Mouse (Mus musculus) kidney, adult 9 months (tissue): Measurements from ENCODE around the gene 6330409D20Rik.

ENCODE experiments used
- DNase-seq: peaks from one replicate; pipeline ENCODE4 v3.0.0; 2022

The 6330409D20Rik gene

DNA sequence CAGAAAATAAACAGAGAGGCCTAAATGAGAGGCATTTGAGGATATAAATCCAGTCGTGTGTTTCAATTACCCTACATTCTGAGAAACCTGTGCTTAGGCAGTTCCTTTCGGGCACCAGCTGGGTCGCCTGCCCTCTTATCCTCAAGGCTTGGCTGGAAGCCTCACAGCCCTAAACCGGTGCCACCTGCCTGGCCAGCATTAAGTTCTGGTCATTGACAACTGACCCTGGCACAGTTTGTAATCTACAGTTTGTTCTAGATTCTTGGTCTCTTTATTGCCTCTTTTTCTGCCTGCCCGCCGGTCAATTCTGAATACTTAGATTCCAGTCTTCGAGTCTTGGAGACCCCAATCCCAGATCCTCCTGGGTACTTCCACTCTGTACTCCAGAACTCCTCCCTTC lies 47.5 kb downstream of the 6330409D20Rik start:
- DNase-seq: peak; percentile 74

DNA sequence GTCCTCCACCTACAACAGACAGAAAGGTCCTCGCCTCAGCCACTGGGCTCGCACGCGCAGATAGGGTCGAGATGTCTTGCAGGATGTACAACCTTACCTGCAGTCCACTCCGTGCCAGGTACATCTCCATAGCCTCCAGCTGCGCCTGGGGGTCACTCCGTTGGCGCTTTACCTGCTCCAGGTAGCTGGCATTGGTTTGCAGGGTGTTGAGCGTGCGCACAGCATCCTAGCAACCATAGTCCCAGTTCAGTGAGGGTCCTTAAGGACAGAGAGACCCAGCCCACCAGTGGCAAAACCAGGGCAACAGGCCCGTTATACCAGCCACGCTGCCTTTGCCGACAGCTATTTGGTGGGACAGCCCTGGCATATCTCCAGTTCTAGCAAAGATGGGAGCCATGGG lies 48.3 kb downstream of the 6330409D20Rik start:
- no peak for DNase-seq

DNA sequence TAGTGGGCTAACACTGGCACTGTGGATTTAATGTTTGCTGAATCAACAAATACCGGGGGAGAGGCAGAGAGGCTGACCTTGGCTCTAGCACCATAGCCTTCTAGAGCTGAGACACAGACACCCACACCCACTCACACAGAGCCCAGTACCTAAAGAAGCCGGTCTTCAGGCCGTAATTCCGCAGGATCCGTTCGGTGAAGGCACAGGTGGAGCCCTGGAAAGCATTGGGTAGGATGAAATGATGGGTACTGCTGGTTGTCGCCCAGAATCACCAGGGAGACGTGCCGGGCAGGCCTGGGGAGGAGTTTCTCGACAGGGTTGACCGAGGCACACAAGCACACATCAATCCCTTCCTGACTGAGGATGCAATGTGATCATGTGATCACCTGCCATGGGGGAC lies 49.8 kb downstream of the 6330409D20Rik start:
- no peak for DNase-seq

DNA sequence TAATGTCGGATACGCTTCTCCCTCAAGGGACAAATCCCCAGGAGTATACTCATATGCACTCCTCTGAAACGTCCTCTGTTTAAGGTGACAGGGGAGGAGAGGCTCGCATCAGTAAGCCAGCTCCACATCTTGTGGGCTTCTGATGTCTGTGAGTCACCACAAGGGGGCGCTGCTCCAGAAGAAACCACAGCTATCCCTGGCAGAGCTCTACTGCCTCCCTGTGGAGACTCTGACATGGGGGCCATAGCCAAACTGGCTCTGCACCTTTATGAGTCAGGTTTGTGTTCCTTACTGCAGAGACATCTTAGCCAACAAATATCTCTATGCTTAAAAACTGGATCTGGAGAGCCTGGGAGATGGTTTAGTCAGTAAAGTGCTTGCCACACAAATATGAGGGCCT lies 51.4 kb downstream of the 6330409D20Rik start:
- DNase-seq: peak; percentile 94

DNA sequence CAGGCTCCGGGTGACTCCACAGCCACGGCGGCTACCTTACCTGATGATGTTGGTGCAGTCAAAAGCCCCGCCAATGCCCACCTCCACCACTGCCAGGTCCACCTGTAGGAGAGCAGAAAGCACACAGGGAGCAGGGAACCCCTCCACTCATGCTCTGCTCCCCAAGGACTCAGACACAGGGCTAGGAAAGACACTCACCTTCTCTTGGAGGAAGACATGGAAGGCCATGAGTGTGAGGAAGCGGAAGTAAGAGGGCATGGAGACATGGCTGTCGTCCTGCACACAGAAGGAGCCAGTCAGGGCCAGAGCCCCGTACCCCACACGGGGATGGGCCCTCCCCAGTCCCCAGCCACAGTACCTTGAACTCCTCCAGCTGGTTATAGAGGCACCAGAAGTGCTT lies 53.3 kb downstream of the 6330409D20Rik start:
- no peak for DNase-seq

DNA sequence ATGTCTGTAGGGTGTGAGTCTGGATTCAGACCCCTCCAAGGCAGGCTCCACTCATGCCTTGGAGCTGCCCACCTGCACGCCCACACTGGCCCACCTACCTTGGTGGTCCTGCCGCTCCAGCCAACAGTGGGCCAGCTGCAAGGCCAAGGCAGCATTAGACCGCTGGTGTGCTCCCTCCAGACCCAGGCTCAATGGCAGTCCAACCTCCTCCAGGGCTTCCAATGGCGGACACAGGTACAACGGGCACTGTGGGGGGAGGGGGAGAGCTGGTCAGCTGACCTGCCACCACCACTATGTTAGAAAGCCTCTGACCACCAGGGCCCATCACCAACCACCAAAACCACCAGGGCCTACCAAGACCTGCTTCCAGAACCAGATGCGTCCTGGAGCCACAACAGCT lies 54.2 kb downstream of the 6330409D20Rik start:
- no peak for DNase-seq

DNA sequence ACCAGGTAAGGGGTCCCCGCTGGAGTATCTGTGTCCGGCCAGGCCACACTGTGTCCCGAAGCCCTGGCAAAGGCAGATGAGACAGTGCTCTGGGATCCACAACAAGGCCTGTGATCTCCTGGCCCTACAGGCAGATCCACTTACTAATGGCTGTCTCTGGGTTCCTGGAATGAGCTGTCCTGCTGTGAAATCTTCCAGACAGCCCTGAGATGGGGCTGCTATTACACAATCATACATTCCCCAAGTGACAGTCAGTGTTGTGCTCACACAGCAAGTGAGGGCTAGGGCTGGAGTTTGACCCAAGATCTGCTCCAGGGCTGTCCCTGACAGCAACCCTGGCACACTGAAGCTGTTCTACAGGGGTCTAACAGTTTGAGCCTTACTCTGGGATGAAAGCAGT lies 55.0 kb downstream of the 6330409D20Rik start:
- no peak for DNase-seq

DNA sequence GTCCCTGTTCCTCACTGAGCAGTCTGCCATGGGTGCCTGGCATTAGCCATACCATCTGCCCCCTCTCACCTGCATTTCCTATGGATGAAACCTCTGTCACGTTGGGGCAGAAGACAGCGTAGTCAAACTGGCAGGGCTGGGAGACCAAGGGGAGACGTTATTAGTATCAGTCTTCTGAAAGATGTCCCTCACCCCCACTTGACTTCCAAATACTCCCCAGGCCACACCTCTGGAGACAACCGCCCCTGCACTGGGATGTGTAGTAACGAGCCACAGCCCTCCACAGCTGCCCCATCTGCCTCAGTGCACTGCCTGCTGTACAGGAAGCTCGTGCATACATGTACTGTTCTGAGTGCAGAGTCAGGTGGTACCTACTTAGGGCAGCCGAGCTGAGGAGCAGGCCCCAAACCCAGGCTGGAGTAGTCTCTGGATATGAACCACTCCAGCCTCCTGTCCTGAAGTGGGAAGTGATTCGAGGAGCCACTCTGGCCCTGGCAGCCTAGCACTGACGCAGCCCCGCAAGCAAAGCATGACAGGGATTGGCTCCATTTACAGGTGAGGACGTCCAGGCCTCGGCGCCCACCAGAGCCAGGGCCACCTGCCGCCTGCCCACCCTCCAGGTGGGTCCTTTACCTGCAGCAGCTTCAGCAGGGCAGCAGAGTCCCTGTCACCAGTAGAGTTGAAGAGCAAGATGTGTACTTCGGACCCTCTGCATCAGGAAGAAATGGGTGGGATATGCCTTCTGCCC lies 56.0 kb downstream of the 6330409D20Rik start:
- no peak for DNase-seq

DNA sequence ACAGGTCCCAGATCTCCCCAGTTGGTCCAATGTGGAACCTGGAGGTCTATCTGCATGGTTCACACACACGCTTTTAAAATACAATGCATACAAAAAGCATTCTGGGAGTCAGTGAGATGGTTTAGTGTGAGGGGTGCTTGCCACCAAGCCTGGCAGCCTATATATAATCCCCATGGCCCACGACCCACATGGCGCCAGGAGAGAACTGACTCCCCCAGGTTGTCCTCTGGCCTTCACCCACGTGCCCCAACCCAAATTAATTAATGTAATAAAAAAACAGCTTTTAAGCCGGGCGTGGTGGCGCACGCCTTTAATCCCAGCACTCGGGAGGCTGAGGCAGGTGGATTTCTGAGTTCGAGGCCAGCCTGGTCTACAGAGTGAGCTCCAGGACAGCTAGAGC lies 57.1 kb downstream of the 6330409D20Rik start:
- DNase-seq: no peak

DNA sequence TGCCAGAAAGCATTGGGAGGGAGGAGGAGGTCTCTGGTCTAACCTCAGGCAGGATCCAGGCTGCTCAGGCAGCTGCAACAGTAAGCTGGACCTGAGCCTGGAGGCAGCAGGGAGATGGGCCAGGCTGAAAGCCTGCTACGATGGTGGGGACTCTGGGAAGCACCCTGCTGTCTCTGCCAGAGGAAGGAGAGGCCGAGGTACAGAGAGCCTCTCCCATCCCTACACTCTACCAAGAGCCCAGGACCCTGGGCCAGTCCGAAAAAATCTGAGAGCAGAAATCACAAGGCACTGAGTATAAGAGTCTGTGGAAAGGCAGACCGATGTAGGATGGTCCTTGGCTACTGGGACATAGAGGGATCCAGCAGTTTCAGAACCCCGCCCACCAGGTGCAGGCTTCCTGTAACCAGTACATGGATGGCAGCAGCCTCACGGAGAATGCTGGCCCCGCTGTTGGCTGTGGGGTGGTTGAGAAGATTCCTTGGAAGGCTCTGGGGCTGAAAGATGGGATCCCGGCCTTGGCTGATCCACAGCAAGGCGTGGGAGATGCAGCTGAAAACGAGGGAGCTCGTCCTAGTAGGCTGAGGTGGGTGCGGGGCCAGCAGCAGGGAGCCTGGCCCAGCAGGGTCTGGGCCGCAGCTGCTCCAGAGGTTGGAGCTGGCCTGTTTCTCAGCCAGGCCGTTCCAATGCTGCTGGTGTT lies 57.9 kb downstream of the 6330409D20Rik start:
- DNase-seq: no peak
